Mouse (Mus musculus) 416B (cell line): ENCODE data around the gene Prkab2.
A peak's percentile ranks its signal among the peaks of the same experiment; 100 is the strongest.

Experiments
- DNase-seq: peaks from one replicate; pipeline ENCODE4 v3.0.0; 2011; ENCODE audit warnings: low read depth

The Prkab2 gene

DNA sequence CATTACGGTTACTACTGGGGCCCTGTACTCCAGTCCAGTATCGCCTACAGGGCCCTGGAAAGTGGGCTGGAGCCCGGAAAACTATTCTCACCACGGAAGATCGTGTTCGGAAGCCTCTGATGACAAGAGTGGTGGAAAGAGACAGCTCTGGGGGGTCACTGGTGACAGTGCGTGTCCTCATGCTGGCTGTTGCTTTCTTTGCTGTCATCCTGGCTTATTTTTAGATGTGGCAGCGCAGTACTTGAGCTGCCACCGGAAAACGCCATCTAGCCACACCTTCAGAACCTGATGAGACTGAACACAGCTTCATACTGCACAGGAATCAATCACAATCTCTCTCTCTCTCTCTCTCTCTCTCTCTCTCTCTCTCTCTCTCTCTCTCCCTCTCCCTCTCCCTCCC, 6.4 kb upstream of the Prkab2 start:
- no peak for DNase-seq

DNA sequence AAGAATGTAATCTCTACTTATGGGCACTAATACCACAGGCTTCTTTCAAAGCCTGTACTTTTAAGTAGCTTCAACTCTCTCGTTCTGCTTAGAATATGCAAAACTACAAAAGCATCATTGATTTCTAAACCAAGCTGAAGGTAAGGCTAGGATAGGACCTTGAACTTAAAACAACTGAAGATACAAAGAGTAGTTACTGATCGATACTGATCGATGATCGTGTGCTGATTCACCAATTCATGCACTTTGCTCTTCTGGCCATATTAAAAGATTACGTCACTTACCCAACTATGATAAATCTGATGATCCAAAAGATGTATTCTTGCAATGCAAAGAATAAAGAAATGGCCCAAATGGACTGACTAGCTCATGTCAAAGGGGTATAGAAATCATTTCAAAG, 4.2 kb upstream of the Prkab2 start:
- DNase-seq = no peak

DNA sequence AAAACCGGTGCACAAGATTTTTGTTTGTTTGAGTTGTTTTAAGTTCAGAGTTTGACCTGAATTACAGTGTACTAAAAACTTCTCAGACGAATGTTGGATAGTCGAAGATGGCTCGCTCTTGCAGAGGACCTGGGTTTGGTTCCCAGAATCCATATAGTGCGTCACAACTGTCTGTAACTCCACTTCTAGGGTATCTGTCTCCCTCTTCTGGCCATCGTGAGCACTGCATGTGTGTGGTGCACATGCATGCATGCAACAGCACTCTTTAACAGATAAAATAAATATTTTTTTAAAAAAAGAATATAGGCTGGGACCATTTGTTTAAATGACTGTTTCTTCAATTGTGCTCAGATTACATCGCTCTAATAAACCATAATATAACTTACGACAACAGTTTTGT, 3.1 kb upstream of the Prkab2 start:
- peak; percentile 48 for DNase-seq

DNA sequence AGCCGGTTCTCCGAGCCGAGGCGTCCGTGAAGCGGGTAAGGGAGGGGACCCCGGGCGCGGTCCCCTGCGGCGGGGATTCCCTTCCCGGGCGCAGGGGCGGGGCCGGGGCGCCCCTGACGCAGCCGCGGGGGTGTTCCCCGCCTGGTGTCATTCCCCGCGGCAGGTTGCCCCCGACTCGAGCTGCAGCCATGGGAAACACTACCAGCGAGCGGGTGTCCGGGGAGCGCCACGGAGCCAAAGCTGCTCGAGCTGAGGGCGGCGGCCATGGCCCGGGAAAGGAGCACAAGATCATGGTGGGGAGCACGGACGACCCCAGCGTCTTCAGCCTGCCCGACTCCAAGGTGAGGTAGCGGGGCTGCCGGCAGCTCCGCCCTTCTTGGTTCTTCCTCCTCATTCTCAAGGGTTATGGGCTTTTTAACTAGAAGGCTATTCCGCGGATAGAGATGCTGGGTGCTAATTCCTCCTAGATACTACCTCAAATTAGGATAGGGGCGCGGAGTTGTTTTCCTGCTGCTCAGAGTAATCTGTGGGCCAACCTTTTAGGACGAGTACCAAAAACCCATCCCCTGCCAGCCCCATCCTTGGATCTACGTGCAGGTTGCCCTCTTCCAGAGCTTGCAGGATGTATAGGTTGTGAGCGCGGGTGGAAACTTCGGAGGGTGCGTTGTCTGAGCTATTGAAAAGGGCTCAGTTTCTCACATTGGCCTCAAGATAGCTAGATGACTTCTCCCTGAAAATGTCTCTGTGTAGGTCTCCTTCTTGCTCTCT, 617 bp downstream of the Prkab2 start:
- DNase-seq = no peak

- DNase-seq = peak; percentile 2
Measured at GRCm38 (mm10) chr3:97659746-97660145, 1.8 kb downstream of the Prkab2 start.

- no peak for DNase-seq
Measured at GRCm38 (mm10) chr3:97661206-97661605, 3.2 kb downstream of the Prkab2 start.

GRCm38 (mm10) chr3:97665525-97665924, 7.5 kb downstream of the Prkab2 start:
- no peak for DNase-seq

DNA sequence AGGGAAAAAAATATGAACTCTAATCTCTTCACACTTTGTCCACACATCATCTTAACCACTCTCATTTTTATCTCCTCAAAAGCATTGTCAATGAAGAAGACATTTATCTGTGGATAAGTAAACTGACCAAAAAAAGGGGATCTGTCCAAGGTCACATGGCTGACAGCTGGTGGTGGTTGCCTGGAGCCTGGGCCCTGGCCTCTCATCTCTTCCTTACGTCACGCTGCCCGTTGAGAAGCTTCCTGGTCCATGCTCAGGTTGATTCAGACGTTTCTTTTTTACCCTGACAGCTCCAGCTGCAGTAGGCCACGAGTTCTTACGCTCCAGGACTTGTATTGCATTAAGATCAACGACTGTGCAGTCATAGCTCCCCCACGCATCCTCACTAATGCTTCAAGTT, 8.2 kb downstream of the Prkab2 start:
- no peak for DNase-seq

- DNase-seq = no peak
Measured at GRCm38 (mm10) chr3:97667093-97667675, 9.2 kb downstream of the Prkab2 start.

GRCm38 (mm10) chr3:97674644-97675110, 16.7 kb downstream of the Prkab2 start, which contains the start of gene Gm17651:
TSS of gene Gm17651 (minus strand) at chr3:97674694.
- no peak for DNase-seq

GRCm38 (mm10) chr3:97676126-97676525, 18.1 kb downstream of the Prkab2 start:
- DNase-seq = no peak

DNA sequence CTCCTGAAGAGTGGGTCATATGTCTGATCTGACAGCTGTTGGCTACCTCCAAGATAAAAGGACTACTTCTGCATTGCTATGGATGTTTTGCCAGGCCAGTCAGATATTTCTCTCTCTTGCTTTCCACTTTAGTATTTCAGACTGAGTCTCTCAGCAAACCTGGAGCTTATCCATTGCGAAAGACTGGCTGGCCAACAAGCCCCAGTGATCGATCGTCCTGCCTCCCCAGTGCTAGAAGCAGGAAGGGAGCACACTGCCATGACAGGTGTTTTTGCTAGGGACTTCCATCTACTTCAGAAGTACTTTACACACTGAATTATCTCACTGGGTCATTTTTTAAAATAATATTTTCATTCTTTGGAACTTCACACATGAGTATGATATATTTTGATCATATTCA, 20.4 kb downstream of the Prkab2 start:
- DNase-seq = no peak

DNA sequence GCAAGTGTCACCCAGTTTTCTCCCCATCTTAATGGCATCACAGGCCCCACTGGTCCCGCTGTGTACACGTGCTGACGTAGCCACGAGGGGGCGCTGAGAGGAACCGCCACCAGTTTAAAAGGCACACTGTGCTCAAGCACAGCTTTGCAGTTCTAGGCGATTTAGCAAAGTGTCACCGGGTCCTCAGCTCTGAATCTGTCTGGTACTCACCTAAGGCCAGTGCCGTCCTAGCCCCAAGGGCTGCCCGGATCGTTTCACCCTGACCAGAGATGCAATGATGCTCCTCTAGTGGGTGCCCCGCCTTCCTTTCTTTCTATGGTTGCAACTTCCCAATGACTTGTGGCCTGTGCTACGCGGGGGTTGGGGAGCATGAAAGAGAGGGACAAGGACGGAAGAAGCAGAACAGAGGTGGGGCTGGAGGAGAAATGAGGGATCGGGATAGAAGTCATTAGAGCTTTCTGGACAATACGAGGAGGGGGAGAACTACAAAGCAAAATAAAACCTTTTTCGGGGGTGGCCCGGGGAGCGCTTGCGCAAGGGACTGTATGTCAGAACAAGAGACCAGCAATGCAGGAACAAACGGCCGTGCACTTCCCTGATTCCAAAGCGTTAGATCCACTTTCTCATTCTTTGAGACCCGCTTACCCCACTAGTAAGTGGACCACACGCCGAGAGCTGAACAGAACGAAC, 22.8 kb downstream of the Prkab2 start:
- peak; percentile 44 for DNase-seq

DNA sequence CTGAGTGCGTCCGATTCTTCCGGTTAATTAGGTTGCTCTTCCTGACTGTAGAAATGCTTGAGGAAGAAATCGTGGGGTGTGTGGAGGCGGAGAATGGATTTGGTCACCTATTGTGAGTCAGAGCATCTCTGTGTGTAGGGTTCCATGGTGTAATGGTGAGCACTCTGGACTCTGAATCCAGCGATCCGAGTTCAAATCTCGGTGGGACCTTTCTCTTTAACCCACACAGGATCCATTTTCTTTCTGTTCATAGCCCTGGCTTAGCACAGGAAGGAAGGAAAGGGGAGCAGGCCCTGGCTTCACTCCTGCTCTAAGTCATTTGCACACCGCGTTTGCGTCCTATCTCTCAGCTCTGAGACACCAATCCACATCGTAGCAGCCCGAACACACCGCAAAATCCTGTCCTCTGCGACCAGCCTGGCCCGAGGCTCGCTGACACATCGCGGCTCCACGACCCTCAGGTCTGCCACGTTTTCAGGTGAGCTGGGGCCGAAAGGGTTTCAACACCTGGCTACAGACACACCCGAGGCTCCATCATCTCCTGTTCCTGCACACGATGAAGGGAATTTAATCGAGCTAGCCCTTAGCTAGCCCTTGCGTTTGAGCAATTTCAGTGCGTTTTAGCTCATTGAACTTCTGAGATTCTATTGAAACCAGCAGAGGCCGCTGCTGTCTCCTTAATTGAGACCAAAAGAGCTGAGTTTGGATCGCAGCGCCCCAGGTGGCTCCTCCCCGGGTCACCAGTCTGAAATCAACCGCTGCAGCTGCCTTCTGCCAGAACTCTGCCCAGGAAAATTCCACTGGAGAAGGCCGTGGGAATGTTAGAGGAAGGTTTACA, 23.5 kb downstream of the Prkab2 start:
- DNase-seq = peak; percentile 35

DNA sequence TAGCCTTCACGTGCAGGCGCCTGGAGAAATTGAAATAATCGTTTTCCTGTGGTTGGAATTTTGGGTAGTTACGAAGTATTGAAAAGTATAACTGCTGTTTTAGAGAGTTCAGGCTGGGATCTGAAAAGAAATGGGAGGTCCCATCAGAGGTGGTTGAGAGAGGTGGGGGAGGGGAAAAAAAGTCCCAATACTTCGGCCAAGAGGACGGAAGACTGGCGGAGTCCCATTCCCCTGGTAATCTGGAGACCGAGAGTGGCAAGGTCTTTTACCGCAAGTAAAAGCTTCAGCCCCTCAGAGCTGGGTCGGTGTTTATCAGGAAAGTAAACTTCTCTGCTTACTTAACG, 24.1 kb downstream of the Prkab2 start:
- no peak for DNase-seq

DNA sequence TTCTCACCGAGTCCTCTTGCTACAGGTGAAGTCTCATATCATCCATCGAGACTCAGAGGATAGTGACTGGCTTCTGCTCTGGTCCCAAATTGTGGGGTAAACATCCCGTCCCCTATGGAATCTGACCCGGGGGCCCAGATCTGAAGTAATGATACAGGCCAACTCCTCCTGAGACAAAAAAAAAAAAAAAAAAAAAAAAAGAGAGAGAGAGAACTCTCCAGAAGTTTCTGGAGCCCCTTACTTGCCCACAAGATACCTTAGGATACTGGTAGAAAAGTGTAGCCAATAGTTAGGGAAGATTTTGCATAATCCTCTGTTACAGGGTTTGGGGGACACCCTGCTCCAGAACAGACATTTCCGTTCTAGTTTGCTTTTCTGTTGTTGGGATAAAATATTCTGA, 24.6 kb downstream of the Prkab2 start:
- DNase-seq = no peak

DNA sequence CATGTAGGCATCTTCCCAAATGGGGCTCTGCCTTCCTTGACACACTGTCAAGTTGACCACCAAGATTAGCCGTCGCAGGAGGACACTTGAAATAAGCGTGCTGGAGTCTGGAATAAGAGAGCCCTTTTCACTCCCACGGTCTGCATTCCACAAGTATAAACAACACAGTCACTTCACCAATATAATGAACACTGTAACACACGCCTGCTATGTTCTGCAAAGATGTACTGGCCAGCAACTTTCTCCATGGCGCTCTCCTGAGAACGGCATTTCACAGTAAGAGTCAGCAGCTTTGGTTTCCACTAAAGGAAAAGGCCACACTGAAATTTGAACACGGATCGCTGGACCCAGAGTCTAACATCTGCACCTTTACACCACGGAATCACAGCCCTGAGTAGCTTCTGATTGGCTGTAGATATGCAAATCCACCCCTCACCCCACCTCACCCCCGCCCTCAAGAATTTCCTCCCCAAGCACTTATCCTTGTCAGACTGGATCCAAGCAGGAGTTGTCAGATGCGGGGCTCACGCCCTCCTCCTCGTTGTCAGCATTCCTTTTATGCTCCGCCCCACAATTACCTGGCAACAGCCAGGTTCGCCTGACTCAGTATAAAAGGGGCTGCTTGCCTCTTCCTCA, 25.7 kb downstream of the Prkab2 start:
- no peak for DNase-seq

DNA sequence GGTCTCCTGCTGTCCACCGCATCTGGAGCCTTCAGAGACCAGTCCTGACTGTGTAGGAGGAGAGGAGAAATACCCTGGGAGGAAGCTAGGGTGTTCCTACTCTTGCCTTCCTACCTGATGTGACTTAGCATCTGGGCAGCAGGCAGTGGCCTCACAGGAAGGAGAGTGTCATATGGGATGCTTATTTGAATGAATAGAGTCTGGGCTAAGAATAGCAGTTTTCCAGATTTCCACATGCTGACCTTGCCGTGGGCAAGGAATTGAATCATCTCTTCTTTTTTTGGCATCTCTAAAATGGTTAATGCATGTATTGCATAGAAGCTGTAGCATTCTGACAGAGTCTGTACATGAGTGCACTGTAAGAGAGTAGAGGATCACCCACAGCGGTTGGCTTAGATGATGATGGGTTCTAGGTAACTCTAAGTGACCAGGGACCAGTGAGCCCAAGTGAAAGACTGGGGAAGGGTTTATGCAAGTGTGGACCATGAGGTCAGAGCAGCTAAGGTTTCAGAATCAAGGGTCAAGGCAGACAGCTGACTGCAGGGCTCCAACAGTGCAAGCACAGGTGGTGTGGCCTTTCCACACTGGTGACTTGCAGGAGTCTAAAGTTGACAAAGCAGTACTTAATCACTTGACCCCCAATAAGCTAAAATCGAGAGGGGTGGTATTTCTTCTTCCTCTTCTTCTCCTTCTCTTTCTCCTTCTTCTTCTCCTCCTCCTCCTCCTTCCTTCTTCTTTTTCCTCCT, 28.6 kb downstream of the Prkab2 start:
- DNase-seq = no peak

DNA sequence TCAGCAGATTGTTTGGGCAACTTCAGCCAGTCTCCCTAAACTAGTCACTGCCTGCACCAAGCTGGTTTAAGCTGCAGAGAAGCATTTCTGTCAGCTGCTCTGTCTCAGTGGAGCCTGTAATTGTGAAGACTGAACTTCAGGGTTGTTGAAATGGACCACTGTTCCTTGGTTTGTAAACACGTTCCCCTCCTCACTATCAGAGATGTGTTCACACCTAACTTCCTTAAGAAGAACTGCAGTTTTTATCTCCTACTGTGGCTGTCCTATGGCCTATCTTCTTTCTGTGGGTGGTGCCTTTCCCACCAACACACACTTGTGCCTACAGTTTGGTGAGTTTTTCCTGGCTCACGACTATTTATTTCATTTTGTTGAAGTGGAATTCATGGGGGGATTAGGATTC, 31.3 kb downstream of the Prkab2 start:
- no peak for DNase-seq

GRCm38 (mm10) chr3:97690590-97690989, 32.6 kb downstream of the Prkab2 start:
- no peak for DNase-seq

DNA sequence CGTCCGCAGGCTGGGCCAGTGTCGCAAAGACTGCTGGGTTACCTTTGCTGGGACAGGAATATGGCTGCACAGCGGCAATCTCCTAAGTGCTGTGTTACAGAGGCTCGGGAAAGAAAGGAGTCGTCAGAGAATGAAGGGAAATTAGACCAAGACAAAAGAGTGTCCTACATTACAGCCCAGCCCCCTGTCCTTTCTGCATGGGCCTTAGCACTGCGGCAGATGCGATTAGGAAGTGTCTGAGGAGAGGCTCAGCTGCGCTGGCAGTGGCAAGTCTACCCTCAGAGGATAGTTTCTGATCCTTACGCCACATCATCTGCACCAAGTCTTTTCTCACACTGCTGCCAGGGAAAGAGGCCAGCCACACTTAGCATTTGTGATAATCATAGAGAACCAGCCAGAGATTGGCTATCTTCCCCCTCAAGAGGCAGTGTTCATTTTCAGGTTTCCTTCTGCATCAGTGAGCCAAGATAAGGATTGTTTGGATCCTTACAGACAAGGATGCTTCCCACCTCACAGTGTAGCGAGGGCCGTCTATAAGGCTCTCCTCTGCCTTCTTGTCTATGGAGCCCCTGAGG, 33.5 kb downstream of the Prkab2 start:
- no peak for DNase-seq
